Mouse (Mus musculus) embryonic facial prominence, embryonic 13.5 days (tissue): Measurements from ENCODE around the gene Zbtb16. TPM values are rescaled to one million over a fixed set of nuclear protein-coding genes. Genes with fewer than 3 reads are reported as not detected.

Experiments
- ATAC-seq: fragments of 200-750 bp; cut with Nextera tagmentation; 2 replicates; pipeline ENCODE4 v1.8.0; 2017; ENCODE audit warnings: low read depth; ENCODE audit not compliant: insufficient number of reproducible peaks, insufficient read depth, low FRiP score, low TSS enrichment
- H3K27ac ChIP-seq: fragments of 300-500 bp; sonication (generic); 2 replicates; pipeline ENCODE4 v1.5.1; 2015; ENCODE audit warnings: moderate library complexity, mild to moderate bottlenecking, inconsistent platforms
- H3K27me3 ChIP-seq: fragments of 300-500 bp; sonication (generic); 2 replicates; pipeline ENCODE4 v1.6.1; 2015; ENCODE audit warnings: mild to moderate bottlenecking, inconsistent platforms
- H3K36me3 ChIP-seq: fragments of 300-500 bp; sonication (generic); 2 replicates; pipeline ENCODE4 v1.6.1; 2015; ENCODE audit warnings: mild to moderate bottlenecking, inconsistent platforms
- H3K4me1 ChIP-seq: fragments of 300-500 bp; sonication (generic); 2 replicates; pipeline ENCODE4 v1.6.1; 2015; ENCODE audit warnings: inconsistent platforms
- H3K4me2 ChIP-seq: fragments of 300-500 bp; sonication (generic); 2 replicates; pipeline ENCODE4 v1.6.1; 2015; ENCODE audit warnings: moderate library complexity, mild to moderate bottlenecking, inconsistent platforms
- H3K4me3 ChIP-seq: fragments of 300-500 bp; sonication (generic); 2 replicates; pipeline ENCODE4 v1.5.1; 2015; ENCODE audit warnings: mild to moderate bottlenecking, inconsistent platforms
- H3K9ac ChIP-seq: fragments of 300-500 bp; sonication (generic); 2 replicates; pipeline ENCODE4 v1.6.1; 2015; ENCODE audit warnings: mild to moderate bottlenecking, inconsistent platforms
- H3K9me3 ChIP-seq: fragments of 300-500 bp; sonication (generic); 2 replicates; pipeline ENCODE4 v1.6.1; 2016; ENCODE audit warnings: inconsistent platforms
- WGBS: fragments of 180-500 bp; shearing (Covaris S2); methylation state at CpG from one replicate; pipeline ENCODE4 v1.1.7; 2015; ENCODE audit warnings: mixed read lengths; 5-methylcytosine and 5-hydroxymethylcytosine counted together
- polyA plus RNA-seq: library from polyadenylated mRNA; unstranded; fragments of >200 nt; fragmentation: Nextera tagmentation; extraction: Ambion mirVana; gene quantifications from 2 replicates; pipeline ENCODE4 v1.2.1, GENCODE M21; 2015

The Zbtb16 gene
- 1.9 and 2.2 TPM in 2 replicates for polyA plus RNA-seq

DNA sequence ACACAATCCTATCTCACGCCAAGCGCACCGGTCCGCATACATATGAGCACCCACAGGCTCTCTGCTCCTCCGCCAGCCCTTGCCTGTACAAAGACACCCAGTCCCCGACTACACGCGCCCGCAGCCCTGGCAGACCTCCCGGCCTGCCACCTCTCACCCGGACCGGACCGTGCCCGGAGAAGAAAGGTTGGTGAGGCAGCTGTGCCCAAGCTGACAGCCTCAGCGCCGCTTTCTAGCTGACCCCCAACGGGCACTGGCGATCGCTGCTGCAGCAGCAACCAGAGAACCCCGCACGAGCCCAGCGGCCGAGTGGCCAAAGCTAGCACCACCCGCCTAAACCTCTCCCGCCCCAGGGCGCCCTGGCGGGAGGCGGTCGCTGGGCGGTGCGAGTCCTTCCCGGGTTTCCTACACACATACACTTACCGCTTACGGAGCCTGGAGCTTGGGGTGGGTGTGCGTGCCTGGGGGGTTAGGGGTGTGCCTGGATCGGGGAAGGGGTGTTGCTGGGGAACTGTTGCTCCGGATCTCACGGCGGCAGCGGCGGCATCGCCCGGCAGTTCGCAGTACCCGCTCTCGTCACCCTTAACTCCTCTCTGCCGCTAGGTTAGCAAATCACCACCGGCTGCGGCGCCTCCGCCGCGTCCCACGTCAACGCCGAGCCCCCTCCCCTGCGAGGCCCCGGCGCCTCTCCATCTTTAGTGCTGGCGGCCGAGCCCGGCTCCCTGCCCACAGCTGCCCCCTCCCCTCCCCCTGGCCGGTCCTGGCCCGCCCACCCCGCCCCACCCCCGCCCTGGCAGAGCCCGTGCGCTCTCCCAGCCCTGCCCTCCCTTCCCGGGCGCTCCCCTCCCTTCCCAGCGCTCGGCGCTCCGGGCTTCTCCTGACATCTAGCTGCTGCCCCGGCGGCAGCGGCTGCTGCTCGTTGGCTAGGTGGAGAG, at the start of gene Zbtb16:
TSS of gene Zbtb16 (minus strand) at position 592 of the 935 bp plus-strand sequence.
- peaks cover 33% of the 10 kb centered on the region for H3K4me1 ChIP-seq
- peak within 1 kb of the TSS; percentile 68 for H3K9ac ChIP-seq
- H3K27me3 ChIP-seq: peaks cover 90% of the 10 kb centered on the region
- H3K9me3 ChIP-seq: no peaks in the 10 kb centered on the region
- WGBS: under 1% methylated on average over 68 of the region's 78 CpGs
- peak; percentile 71 for ATAC-seq
- H3K4me3 ChIP-seq: peak within 1 kb of the TSS; percentile 60
- no peak within 1 kb of the TSS for H3K27ac ChIP-seq
- H3K4me2 ChIP-seq: peak within 1 kb of the TSS; percentile 99
- no peaks in the 10 kb centered on the region for H3K36me3 ChIP-seq

DNA sequence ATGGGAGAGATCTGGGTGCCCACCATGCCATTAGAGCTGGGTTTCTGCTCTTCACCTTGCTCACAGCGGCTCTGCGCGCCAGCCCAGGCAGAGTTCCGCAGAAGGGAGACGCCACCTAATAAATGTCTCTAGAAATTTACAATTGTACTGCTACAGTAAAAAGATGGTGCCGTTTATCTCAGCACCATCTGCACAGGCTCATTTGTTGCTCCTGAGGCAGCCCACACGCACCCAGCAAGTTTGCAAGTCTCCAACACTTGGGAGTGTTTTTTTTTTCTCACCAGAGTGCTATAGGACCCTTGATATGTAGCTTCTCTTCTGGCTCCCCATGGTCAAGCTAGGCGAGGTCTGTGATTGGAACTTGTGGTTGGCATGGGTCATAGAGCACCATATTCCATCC, 36.9 kb upstream of the Zbtb16 start:
- ATAC-seq: no peak
- H3K9me3 ChIP-seq: no peaks in the 10 kb centered on the region
- WGBS: 90% methylated on average over 8 of the region's 8 CpGs
- no peak overlapping the region for H3K27ac ChIP-seq
- no peak overlapping the region for H3K4me2 ChIP-seq
- no peaks in the 10 kb centered on the region for H3K4me1 ChIP-seq
- no peak overlapping the region for H3K4me3 ChIP-seq
- H3K36me3 ChIP-seq: no peaks in the 10 kb centered on the region
- no peak overlapping the region for H3K9ac ChIP-seq
- peaks cover 5% of the 10 kb centered on the region; the same call in 1 of the 2 replicates for H3K27me3 ChIP-seq

DNA sequence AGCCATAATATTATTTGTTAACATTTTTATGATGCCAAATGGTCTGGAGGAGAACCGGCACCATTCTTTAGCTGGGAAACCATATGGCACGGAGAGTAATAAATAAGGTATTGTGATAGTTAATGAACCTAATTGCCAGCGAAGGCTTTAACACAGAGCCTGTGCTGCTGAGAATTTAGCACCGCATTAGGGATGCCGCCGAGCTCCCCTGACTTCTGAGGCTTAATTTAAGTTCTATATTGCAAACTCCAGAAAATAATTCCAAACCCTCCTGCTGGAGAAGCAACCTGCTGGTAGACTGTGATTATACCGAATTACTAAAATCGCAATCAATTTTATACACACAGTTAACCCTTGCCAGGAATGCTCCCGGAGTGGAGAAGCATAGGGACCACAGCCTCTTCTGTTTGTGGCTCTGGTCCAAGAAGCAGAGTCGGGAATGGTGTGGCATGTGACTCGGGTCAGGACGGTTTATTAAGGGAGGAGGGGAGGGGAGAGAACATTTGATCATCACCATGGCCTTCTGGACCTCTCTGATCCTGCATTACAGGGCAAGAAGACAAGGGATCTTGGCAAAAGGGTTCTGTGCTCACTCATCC, 30.6 kb upstream of the Zbtb16 start:
- WGBS: 65% methylated on average over 12 of the region's 12 CpGs
- peaks cover 5% of the 10 kb centered on the region; the same call in 1 of the 2 replicates for H3K4me1 ChIP-seq
- H3K4me3 ChIP-seq: no peak overlapping the region
- H3K27me3 ChIP-seq: peaks cover 19% of the 10 kb centered on the region
- H3K9me3 ChIP-seq: no peaks in the 10 kb centered on the region
- H3K27ac ChIP-seq: no peak overlapping the region
- H3K36me3 ChIP-seq: no peaks in the 10 kb centered on the region
- no peak for ATAC-seq
- no peak overlapping the region for H3K4me2 ChIP-seq
- H3K9ac ChIP-seq: no peak overlapping the region

DNA sequence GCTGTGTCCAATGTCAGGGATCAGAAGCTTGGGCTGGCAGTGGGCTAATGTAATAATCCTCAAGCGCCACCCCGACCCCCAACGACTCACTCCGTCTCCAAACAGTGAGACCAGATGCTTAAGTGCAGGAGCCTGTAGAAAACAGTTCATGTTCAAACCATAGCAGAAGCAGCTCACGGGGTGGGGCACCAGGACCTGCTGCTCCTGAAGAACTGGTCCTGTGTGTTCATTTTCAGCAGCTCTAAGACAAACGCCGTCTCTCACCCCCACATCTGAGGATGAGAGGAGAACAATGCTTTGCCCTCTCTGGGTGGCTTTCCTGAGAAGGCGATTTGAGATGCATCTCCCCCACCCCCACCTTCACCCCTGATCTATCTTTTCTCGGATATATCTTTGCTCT, 29.2 kb upstream of the Zbtb16 start:
- H3K36me3 ChIP-seq: no peaks in the 10 kb centered on the region

DNA sequence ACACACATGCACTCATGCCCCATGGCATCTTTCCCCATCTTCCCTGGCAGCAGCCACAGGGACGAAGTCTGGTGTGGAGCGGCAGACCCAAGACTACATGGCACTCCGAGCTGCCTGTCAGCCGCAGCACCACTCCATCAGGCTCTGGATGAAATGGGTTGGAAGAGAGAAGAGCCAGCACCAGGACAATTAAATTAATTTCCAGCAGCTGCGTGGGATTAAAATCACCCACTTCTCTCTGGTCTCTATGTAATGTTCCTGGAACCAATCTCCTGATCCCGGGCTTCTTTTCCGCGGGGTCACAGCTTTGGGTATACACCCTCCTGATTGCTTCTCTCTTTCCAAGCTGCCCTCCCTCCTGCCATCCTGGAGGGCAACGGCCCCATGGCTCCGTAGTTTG, 25.5 kb upstream of the Zbtb16 start:
- Histone ChIP-seq H3K9ac (no peak overlapping the region), H3K36me3 (no peaks in the 10 kb centered on the region)
- ATAC-seq: no peak

More for the DNA sequence above, 29.2 kb upstream of the Zbtb16 start:
- 28% methylated on average over 9 of the region's 9 CpGs for WGBS
- peaks cover 7% of the 10 kb centered on the region; the same call in 1 of the 2 replicates for H3K4me1 ChIP-seq
- no peak overlapping the region for H3K4me2 ChIP-seq
- H3K27ac ChIP-seq: no peak overlapping the region; the same call in 1 of the 2 replicates
- no peak overlapping the region for H3K9ac ChIP-seq
- no peak overlapping the region for H3K4me3 ChIP-seq
- no peak for ATAC-seq
- H3K9me3 ChIP-seq: no peaks in the 10 kb centered on the region
- peaks cover 15% of the 10 kb centered on the region for H3K27me3 ChIP-seq

DNA sequence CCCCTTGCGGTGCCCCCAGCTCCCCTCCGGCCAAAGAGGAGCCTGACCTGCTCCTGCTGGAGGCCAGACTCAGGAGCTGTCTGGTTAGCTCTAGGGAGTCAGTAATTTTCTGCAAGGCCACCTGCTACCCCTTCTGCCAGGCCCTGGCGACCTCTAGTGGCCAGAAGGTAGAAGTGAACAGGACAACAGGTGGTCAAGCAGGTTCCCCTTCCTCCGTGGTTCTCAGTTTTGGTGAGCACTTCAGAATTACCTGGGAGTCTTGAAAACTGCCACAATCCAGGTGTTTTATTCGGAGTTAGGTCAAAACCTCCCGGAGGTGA, 24.5 kb upstream of the Zbtb16 start:
- no peaks in the 10 kb centered on the region for H3K9me3 ChIP-seq
- peaks cover 6% of the 10 kb centered on the region for H3K4me1 ChIP-seq
- H3K27ac ChIP-seq: no peak overlapping the region
- H3K9ac ChIP-seq: no peak overlapping the region
- H3K36me3 ChIP-seq: no peaks in the 10 kb centered on the region
- 0% methylated on average over 6 of the region's 6 CpGs for WGBS
- no peak overlapping the region for H3K4me3 ChIP-seq
- peaks cover 8% of the 10 kb centered on the region; the same call in 1 of the 2 replicates for H3K27me3 ChIP-seq
- ATAC-seq: no peak
- H3K4me2 ChIP-seq: no peak overlapping the region; the same call in 1 of the 2 replicates

More for the DNA sequence above, 25.5 kb upstream of the Zbtb16 start:
- H3K9me3 ChIP-seq: no peaks in the 10 kb centered on the region
- WGBS: 63% methylated on average over 10 of the region's 10 CpGs
- H3K27ac ChIP-seq: no peak overlapping the region
- peaks cover 8% of the 10 kb centered on the region for H3K27me3 ChIP-seq
- H3K4me3 ChIP-seq: no peak overlapping the region
- H3K4me2 ChIP-seq: no peak overlapping the region
- H3K4me1 ChIP-seq: peaks cover 10% of the 10 kb centered on the region

DNA sequence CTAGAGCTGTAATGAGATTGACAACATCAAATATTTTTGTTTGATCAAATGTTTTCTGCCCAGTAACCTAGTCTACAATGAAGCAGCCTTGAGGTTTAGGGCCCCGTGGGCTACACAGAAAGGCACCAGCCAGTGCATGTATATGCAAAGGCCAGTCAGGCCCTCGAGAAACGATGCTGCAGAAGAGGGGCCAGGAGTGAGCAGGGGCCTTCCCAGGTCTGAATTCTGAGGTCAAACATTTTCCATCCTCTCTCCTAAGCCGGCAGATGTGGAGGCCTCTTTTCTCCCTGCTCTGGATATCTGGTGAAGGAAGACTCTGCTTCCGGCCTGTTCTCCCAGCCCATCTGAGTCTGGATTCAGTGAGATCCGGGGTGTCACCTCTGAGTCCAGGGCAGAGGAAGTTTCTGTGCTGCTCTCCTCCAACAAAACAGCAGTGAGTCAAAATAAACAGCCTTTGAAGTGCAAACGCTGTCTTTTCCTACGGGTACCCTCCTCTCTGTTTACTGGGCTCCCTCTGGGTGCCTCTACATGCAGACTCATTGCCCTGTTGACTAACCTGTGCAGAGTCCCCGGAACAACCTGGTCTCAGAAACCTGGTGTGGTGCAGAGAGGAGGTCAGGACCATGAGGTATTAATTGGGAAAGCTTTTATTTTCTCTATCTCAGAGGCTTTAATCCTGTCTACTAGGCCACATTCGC, 24.0 kb upstream of the Zbtb16 start:
- no peaks in the 10 kb centered on the region for H3K36me3 ChIP-seq
- ATAC-seq: no peak
- peaks cover 5% of the 10 kb centered on the region; the same call in 1 of the 2 replicates for H3K4me1 ChIP-seq
- no peak overlapping the region for H3K4me3 ChIP-seq
- H3K9ac ChIP-seq: no peak overlapping the region
- H3K4me2 ChIP-seq: no peak overlapping the region
- H3K9me3 ChIP-seq: no peaks in the 10 kb centered on the region
- WGBS: 30% methylated on average over 10 of the region's 10 CpGs
- H3K27ac ChIP-seq: no peak overlapping the region
- H3K27me3 ChIP-seq: peaks cover 8% of the 10 kb centered on the region; the same call in 1 of the 2 replicates

DNA sequence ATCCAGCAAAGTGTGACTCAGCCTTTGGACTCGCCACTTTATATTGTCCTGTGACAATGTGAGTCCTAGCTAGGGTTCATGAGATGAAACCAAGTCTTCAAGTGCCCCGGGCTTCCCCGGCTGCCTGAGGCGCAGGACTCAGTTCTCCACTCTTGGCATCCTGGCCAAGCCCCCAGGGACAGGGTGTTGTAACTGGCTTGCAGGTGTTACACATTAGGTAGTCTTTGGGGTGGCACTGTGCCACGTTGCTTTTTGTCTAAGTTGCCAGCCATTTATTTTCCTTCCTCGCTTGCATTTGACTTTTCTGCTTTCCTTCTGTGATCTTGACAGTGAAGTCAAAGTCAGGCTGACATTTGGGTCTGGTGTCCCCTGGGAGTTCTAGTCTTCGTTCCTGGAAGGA, 21.9 kb upstream of the Zbtb16 start:
- 68% methylated on average over 7 of the region's 7 CpGs for WGBS
- no peaks in the 10 kb centered on the region for H3K9me3 ChIP-seq
- no peak for ATAC-seq
- H3K27me3 ChIP-seq: peaks cover 14% of the 10 kb centered on the region; the same call in 1 of the 2 replicates
- H3K36me3 ChIP-seq: no peaks in the 10 kb centered on the region
- H3K27ac ChIP-seq: no peak overlapping the region
- peaks cover 5% of the 10 kb centered on the region; the same call in 1 of the 2 replicates for H3K4me1 ChIP-seq
- H3K4me3 ChIP-seq: no peak overlapping the region
- H3K4me2 ChIP-seq: no peak overlapping the region
- no peak overlapping the region for H3K9ac ChIP-seq

DNA sequence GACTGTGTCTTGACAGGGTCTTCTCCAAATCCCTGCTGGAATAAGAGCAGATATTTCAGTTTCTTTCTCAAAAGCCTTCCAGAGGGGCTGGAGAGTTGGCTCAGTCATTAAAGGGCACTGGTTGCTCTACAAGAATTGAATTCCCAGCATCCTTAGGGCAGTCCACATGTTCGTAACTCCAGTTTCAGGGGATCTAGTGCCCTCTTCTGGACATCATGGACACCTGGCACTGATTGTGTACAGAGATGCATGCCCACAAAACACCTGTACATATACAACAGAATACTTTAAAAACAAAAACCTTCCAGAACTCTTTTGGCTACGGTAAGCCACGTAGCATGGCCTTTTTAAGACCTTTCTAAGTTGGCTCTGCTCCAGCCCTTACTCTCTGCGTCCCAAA, 20.2 kb upstream of the Zbtb16 start:
- Histone ChIP-seq H3K36me3 (no peaks in the 10 kb centered on the region), H3K4me3 (no peak overlapping the region), H3K4me1 (peaks cover 5% of the 10 kb centered on the region; the same call in 1 of the 2 replicates), H3K9ac (no peak overlapping the region), H3K9me3 (no peaks in the 10 kb centered on the region), H3K4me2 (no peak overlapping the region), H3K27me3 (peaks cover 6% of the 10 kb centered on the region; the same call in 1 of the 2 replicates), H3K27ac (no peak overlapping the region)
- no peak for ATAC-seq
- 81% methylated on average over 4 of the region's 4 CpGs for WGBS

DNA sequence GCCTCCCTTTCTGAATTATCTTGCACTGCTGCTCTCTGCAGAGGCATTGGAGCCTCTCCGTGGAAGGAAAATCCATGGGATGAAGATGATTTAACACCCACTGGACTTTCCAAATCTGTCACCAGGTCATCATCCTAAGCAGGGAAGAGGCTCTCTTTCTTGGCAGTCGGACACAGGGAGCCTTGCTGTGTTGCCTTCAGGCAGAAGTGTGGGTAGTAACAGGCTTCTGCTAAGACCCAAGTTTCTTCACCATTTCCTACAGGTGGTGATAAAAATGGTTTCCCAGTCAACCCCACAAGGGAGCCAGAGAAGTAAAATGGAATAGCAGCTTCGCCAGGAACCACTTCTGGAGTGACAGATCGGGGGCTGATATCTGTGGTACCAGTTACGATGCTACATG, 13.5 kb upstream of the Zbtb16 start:
- Histone ChIP-seq H3K27ac (no peak overlapping the region), H3K4me1 (no peaks in the 10 kb centered on the region), H3K9ac (no peak overlapping the region), H3K4me3 (no peak overlapping the region), H3K36me3 (no peaks in the 10 kb centered on the region), H3K27me3 (peaks cover 3% of the 10 kb centered on the region), H3K4me2 (no peak overlapping the region), H3K9me3 (no peaks in the 10 kb centered on the region)
- no peak for ATAC-seq
- WGBS: 87% methylated on average over 5 of the region's 5 CpGs

DNA sequence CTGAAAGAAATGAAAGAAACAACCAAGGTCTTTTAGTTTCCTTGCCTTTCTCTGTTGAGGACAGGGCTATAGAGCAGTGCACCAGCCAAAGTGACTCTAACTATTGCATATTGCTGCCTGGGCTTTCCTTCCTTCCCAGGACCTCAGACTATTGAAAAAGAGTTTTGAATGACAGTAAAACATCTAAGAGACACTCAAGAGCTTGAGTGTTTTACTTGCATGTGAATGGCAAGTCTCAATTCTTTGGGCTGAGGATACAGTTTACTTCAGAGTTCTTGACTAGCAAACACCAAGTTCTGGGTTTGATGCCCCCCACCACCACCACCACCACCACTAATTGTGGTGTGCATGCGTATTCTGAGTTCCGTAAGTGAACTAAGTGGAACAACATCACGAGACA, 3.5 kb upstream of the Zbtb16 start:
- Histone ChIP-seq H3K36me3 (no peaks in the 10 kb centered on the region), H3K27ac (no peak overlapping the region), H3K9me3 (no peaks in the 10 kb centered on the region), H3K4me3 (no peak overlapping the region), H3K9ac (no peak overlapping the region), H3K27me3 (peaks cover 54% of the 10 kb centered on the region), H3K4me2 (no peak overlapping the region), H3K4me1 (peaks cover 29% of the 10 kb centered on the region)
- WGBS: 93% methylated on average over 3 of the region's 3 CpGs
- ATAC-seq: no peak
